Mouse (Mus musculus): Measurements from ENCODE around the gene Tmco3. TPM values are rescaled to one million over a fixed set of nuclear protein-coding genes. Genes with fewer than 3 reads are reported as not detected.

Gene Tmco3
- polyA plus RNA-seq, 1 experiment from 2014 or later = 17.3 TPM

Other genes with a start within 250 kb of the Tmco3 start
- not detected in 3 replicates for gene Proz, start 227.3 kb upstream of the Tmco3 start, polyA plus RNA-seq (2018)
- 10.7 to 16.7 TPM (median 13.2 TPM) in 3 replicates for gene Pcid2, start 182.7 kb upstream of the Tmco3 start, polyA plus RNA-seq (2018)
- gene Cul4a, start 182.6 kb upstream of the Tmco3 start, polyA plus RNA-seq (2018) = 36.8 to 51.4 TPM (median 43.9 TPM) in 3 replicates
- 2,068 to 3,979 TPM (median 3,748 TPM) in 3 replicates for gene Lamp1, start 129.0 kb upstream of the Tmco3 start, polyA plus RNA-seq (2018)
- 0.34 to 2.2 TPM in 2 of 3 replicates, not detected in the other for gene Grtp1, start 87.6 kb upstream of the Tmco3 start, polyA plus RNA-seq (2018)
- 0.04 TPM in 1 of 3 replicates, not detected in the others for gene Adprhl1, start 34.0 kb upstream of the Tmco3 start, polyA plus RNA-seq (2018)
- 15.6 to 22.2 TPM (median 18.5 TPM) in 3 replicates for gene Dcun1d2, start 59 bp upstream of the Tmco3 start, polyA plus RNA-seq (2018)
- gene Tfdp1, start 50.6 kb downstream of the Tmco3 start, polyA plus RNA-seq (2018) = 30.2 to 74.7 TPM (median 31.2 TPM) in 3 replicates
- gene Atp4b, start 108.6 kb downstream of the Tmco3 start, polyA plus RNA-seq (2018) = not detected in 3 replicates
- not detected in 3 replicates for gene Grk1, start 116.9 kb downstream of the Tmco3 start, polyA plus RNA-seq (2018)
- not detected in 3 replicates for gene Tmem255b, start 147.0 kb downstream of the Tmco3 start, polyA plus RNA-seq (2018)
- gene Gas6, start 206.3 kb downstream of the Tmco3 start, polyA plus RNA-seq (2018) = 596 to 877 TPM (median 653 TPM) in 3 replicates

Data from macrophage (primary cell).